Mouse (Mus musculus): ENCODE measurements around the gene G3bp2. TPM values are rescaled to one million over a fixed set of nuclear protein-coding genes. Genes with fewer than 3 reads are reported as not detected.

The G3bp2 gene
- total and polyA plus RNA-seq, 2 experiments from 2014 or later = 143 to 265 TPM

DNA sequence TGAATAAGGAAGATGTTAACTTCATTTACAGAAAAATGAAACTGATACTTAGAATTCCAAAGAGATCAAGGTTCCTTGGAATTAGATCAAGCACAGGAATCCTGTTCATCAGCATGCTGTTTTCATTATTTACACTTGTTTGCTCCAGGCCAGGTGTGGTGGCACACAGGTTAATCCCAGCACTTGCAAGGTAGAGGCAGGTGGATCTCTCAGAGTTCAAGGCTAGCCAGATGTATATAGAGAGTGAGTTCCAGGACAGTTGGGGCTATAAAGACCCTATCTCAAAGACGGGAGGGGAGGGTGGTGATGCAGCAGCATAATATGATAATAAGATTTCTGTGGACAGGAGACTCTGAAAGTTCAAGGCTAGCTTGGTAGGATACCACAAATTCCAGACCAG lies 3.1 kb downstream of the G3bp2 start:
- 64% methylated on average over 1 of the region's 1 CpGs for WGBS
- TF ChIP-seq CTCF (IDR thresholded peaks at IDR 0.05; ENCODE audit: low read depth) = no peak
- Histone ChIP-seq H3K9me3 (ENCODE audit: low read length) (no peaks in the 10 kb centered on the region), H3K4me1 (ENCODE audit: insufficient read depth, low read length) (peaks cover 5% of the 10 kb centered on the region; the same call in 1 of the 2 replicates), H3K4me2 (ENCODE audit: low read depth, low read length) (0 out of 2 replicates have a peak overlapping the region, but pooled peaks have one; percentile 5), H3K9ac (replicated peaks; ENCODE audit: low read length) (no peak overlapping the region), H3K27me3 (ENCODE audit: insufficient read depth, low read length) (no peaks in the 10 kb centered on the region), H3K4me3 (ENCODE audit: low read length) (no peak overlapping the region), H3K27ac (no peak overlapping the region), H3K36me3 (ENCODE audit: insufficient read depth, low read length) (no peaks in the 10 kb centered on the region)
- ATAC-seq = no peak
- no peak for DNase-seq (ENCODE audit: low spot score)

DNA sequence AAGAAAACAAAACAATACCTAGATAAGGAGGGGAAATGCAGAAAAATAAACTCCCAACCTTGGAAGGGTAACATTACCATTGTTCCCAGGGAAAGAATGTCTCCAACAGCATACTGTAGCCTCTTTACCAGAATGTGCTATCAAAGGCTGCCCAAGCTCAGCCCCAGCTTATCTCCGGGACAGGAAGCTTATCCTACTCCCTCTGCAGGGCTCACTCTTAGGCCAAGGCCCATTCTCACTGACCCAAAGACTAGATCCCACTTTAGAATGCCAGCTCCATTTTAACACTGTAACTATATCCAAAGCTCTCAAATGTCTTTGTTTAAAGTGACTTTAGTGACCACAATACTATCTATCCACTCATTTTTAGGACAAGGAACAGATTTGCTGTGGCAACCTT lies 4.2 kb downstream of the G3bp2 start:
- Histone ChIP-seq H3K27ac (no peak overlapping the region), H3K27me3 (ENCODE audit: insufficient read depth, low read length) (no peaks in the 10 kb centered on the region), H3K36me3 (ENCODE audit: insufficient read depth, low read length) (no peaks in the 10 kb centered on the region), H3K9me3 (ENCODE audit: low read length) (no peaks in the 10 kb centered on the region), H3K4me1 (ENCODE audit: insufficient read depth, low read length) (peaks cover 5% of the 10 kb centered on the region; the same call in 1 of the 2 replicates), H3K9ac (replicated peaks; ENCODE audit: low read length) (no peak overlapping the region), H3K4me3 (ENCODE audit: low read length) (no peak overlapping the region), H3K4me2 (ENCODE audit: low read depth, low read length) (no peak overlapping the region)
- ATAC-seq = no peak
- DNase-seq (ENCODE audit: low spot score) = no peak
- no peak for TF ChIP-seq CTCF (IDR thresholded peaks at IDR 0.05; ENCODE audit: low read depth)
- WGBS = 72% methylated on average over 1 of the region's 1 CpGs

- Histone ChIP-seq H3K4me2 (ENCODE audit: low read depth, low read length) (no peak overlapping the region), H3K4me3 (ENCODE audit: low read length) (no peak overlapping the region), H3K36me3 (ENCODE audit: insufficient read depth, low read length) (no peaks in the 10 kb centered on the region), H3K4me1 (ENCODE audit: insufficient read depth, low read length) (peaks cover 5% of the 10 kb centered on the region; the same call in 1 of the 2 replicates), H3K27me3 (ENCODE audit: insufficient read depth, low read length) (no peaks in the 10 kb centered on the region), H3K9ac (replicated peaks; ENCODE audit: low read length) (no peak overlapping the region), H3K9me3 (ENCODE audit: low read length) (no peaks in the 10 kb centered on the region), H3K27ac (no peak overlapping the region)
- TF ChIP-seq CTCF (IDR thresholded peaks at IDR 0.05; ENCODE audit: low read depth) = no peak
- ATAC-seq = no peak
- no peak for DNase-seq (ENCODE audit: low spot score)
Observed at GRCm38 (mm10) chr5:92078751-92079150, 4.8 kb downstream of the G3bp2 start.

DNA sequence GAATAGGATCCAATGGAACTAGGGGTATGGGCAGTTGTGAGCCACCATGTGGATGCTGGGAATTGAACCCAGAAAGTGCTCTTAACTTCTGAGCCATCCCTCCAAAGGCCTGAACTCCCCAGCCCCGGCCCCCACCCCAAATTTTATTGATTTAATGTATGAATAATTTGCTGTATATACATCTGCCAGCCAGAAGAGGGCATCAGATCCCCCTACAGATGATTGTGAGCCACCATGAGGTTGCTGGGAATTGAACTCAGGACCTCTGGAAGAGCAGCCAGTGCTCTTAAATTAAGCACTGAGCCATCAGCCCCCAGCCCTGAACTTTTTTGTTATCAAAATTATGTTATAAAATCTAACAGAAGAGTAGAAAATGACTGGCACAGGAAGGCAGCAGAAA lies 7.2 kb downstream of the G3bp2 start:
- Histone ChIP-seq H3K9ac (replicated peaks; ENCODE audit: low read length) (no peak overlapping the region), H3K4me2 (ENCODE audit: low read depth, low read length) (no peak overlapping the region), H3K27ac (no peak overlapping the region), H3K9me3 (ENCODE audit: low read length) (no peaks in the 10 kb centered on the region), H3K4me3 (ENCODE audit: low read length) (no peak overlapping the region), H3K36me3 (ENCODE audit: insufficient read depth, low read length) (no peaks in the 10 kb centered on the region; the same call in 1 of the 2 replicates), H3K4me1 (ENCODE audit: insufficient read depth, low read length) (no peaks in the 10 kb centered on the region; the same call in 1 of the 2 replicates), H3K27me3 (ENCODE audit: insufficient read depth, low read length) (no peaks in the 10 kb centered on the region)
- DNase-seq (ENCODE audit: low spot score) (no peak), ATAC-seq (no peak)
- 81% methylated on average over 1 of the region's 1 CpGs for WGBS
- TF ChIP-seq CTCF (IDR thresholded peaks at IDR 0.05; ENCODE audit: low read depth) = no peak

GRCm38 (mm10) chr5:92074061-92074460 lies 9.5 kb downstream of the G3bp2 start:
- WGBS = 94% methylated on average over 14 of the region's 14 CpGs
- Histone ChIP-seq H3K27me3 (ENCODE audit: insufficient read depth, low read length) (no peaks in the 10 kb centered on the region), H3K4me1 (ENCODE audit: insufficient read depth, low read length) (no peaks in the 10 kb centered on the region), H3K9me3 (ENCODE audit: low read length) (no peaks in the 10 kb centered on the region), H3K27ac (no peak overlapping the region), H3K36me3 (ENCODE audit: insufficient read depth, low read length) (peaks cover under 1% of the 10 kb centered on the region; the same call in 1 of the 2 replicates), H3K9ac (replicated peaks; ENCODE audit: low read length) (no peak overlapping the region), H3K4me3 (ENCODE audit: low read length) (no peak overlapping the region), H3K4me2 (ENCODE audit: low read depth, low read length) (no peak overlapping the region)
- DNase-seq (ENCODE audit: low spot score) = no peak
- no peak for ATAC-seq
- TF ChIP-seq CTCF (IDR thresholded peaks at IDR 0.05; ENCODE audit: low read depth) = no peak

GRCm38 (mm10) chr5:92063192-92063591 lies 20.3 kb downstream of the G3bp2 start:
- TF ChIP-seq CTCF (IDR thresholded peaks at IDR 0.05; ENCODE audit: low read depth) = peak; percentile 38
- peaks cover 40% of the 10 kb centered on the region for H3K36me3 ChIP-seq (ENCODE audit: insufficient read depth, low read length)
- WGBS = 95% methylated on average over 2 of the region's 2 CpGs
- H3K4me1 ChIP-seq (ENCODE audit: insufficient read depth, low read length) = no peaks in the 10 kb centered on the region
- H3K27ac ChIP-seq = no peak overlapping the region
- H3K27me3 ChIP-seq (ENCODE audit: insufficient read depth, low read length) = no peaks in the 10 kb centered on the region
- no peaks in the 10 kb centered on the region for H3K9me3 ChIP-seq (ENCODE audit: low read length)
- DNase-seq (ENCODE audit: low spot score) (no peak), ATAC-seq (no peak)
- H3K4me3 ChIP-seq (ENCODE audit: low read length) = no peak overlapping the region
- no peak overlapping the region for H3K9ac ChIP-seq (replicated peaks; ENCODE audit: low read length)
- H3K4me2 ChIP-seq (ENCODE audit: low read depth, low read length) = no peak overlapping the region

DNA sequence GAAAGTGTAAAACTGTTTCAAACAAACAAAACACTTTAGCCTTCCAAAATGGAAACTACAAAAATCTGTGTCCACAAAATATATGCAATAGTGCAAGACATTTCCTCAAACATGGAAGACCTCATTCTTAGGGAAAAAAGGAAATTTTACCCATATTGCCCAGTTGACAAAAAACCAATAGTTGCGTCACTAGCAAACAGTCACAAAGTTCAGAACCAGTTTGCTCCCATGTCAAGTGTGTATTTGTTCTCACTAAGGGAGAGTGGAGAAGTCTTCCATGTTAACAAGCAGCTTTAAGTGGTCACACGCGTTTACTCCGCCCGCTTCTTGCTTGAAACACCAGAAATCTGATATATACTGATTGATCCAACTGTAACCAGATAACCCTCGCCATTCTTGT lies 30.7 kb downstream of the G3bp2 start:
- H3K9ac ChIP-seq (replicated peaks; ENCODE audit: low read length) = no peak overlapping the region
- H3K9me3 ChIP-seq (ENCODE audit: low read length) = no peaks in the 10 kb centered on the region

More for the DNA sequence above, 30.7 kb downstream of the G3bp2 start:
- Histone ChIP-seq H3K27ac (no peak overlapping the region), H3K4me1 (ENCODE audit: insufficient read depth, low read length) (no peaks in the 10 kb centered on the region), H3K4me3 (ENCODE audit: low read length) (no peak overlapping the region), H3K36me3 (ENCODE audit: insufficient read depth, low read length) (peaks cover 46% of the 10 kb centered on the region), H3K27me3 (ENCODE audit: insufficient read depth, low read length) (no peaks in the 10 kb centered on the region), H3K4me2 (ENCODE audit: low read depth, low read length) (no peak overlapping the region)
- TF ChIP-seq CTCF (IDR thresholded peaks at IDR 0.05; ENCODE audit: low read depth) = no peak
- 97% methylated on average over 6 of the region's 6 CpGs for WGBS
- ATAC-seq (no peak), DNase-seq (ENCODE audit: low spot score) (no peak)

Measured in hindbrain, postnatal 0 days (tissue).